Mouse (Mus musculus): ENCODE data around the gene Hnrnph3. TPM values are rescaled to one million over a fixed set of nuclear protein-coding genes. Genes with fewer than 3 reads are reported as not detected.
A peak's percentile ranks its signal among the peaks of the same experiment; 100 is the strongest.

Gene Hnrnph3
- total RNA-seq, 2 experiments from 2014 or later: 23.4 to 31.2 TPM

DNA sequence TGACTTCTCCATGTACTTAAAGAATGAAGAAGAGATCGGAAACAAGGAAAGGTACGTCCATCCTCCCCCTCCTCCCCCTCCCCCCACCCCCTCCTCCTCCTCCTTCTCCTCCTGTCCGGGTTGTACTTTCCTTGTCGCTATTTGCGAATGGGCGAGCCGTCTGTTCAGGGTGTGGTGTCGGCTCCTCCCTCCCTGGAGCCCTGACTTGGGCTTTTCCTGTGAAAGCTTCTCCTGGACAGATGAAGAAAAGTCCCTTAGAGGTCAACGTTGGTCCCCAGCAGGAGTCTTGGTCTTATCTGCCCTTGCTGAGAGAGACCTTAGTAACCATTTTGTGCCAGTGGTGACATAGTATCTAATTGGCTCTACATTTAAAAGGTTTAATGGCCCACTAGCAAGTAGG lies 30.0 kb downstream of the Hnrnph3 start:
- ATAC-seq (ENCODE audit: poor library complexity, severe bottlenecking): no peak

- ATAC-seq (ENCODE audit: poor library complexity, severe bottlenecking): no peak
Observed at GRCm38 (mm10) chr10:62990636-62991035, 33.4 kb downstream of the Hnrnph3 start.

GRCm38 (mm10) chr10:62987341-62987740 lies 36.7 kb downstream of the Hnrnph3 start:
- peak; percentile 49; the same call in 1 of the 2 replicates for ATAC-seq (ENCODE audit: poor library complexity, severe bottlenecking)

DNA sequence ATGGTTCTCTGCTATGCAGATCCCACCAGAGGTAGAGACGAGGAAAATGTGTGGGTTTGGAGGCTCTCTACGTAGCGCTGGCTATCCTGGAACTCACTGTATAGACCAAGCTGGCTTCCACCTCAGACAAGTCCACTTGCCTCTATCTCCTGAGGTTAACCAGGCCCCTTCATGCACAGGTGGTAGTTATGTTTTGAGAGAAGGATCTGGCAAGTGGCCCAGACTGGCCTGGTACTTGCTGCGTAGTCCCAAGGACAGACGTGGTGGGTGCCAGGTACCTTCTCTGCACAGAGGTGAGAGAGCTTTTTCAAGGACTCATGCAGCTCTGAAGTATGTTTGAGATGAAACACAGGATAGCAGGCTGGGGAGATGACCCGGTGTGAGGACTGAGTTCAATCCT lies 39.5 kb downstream of the Hnrnph3 start:
- no peak for ATAC-seq (ENCODE audit: poor library complexity, severe bottlenecking)

- ATAC-seq (ENCODE audit: poor library complexity, severe bottlenecking): no peak
Observed at GRCm38 (mm10) chr10:62984072-62984471, 39.9 kb downstream of the Hnrnph3 start.

DNA sequence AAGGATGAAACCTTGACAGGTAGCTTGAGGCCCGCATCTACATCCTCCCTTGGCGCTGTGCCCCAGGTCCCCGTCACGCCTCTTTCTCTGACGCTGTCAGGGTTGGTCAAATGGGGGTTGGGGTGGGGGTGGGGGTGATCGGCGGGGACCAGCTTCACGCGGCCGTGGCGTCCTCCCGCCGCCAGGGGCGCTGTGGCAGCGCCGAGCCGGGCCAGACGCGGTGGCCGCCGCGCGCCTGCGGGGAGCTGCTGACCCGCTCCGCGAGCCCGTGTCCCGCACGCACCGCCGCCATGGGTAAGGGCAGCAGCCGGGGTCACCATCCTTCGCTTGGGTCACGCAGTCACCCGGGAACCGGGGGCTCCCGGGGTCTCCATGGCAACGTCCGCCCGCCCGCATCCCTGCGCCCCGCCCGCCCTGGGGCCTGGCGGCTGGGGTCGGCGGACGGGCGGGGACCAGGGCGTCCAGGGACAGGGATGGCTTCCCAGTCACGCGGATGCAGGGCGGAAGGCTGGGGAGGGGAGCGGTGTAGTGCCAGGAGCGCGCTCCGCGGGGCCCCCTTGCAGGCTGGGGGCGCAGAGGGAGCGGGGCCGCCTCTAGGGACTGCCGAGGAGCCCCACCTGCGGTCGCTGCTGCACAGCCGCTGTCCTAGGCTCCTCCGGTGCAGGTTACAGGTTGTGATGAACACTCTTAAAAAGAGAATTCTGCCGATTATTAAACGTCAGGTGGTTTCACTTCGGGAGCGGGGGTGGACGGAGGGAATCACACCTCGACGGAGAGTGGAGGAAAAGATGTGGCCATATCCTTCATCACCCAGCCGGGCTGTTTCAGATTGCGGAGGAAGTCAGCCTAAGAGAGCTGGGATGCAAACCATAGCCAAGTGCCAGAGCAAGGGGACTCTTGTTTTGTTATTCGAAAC lies 43.7 kb downstream of the Hnrnph3 start, which contains the start of gene Rufy2:
Gene Rufy2 (plus strand): TSS at position 185 of the 916 bp plus-strand sequence.
- ATAC-seq (ENCODE audit: poor library complexity, severe bottlenecking): peak; percentile 91

DNA sequence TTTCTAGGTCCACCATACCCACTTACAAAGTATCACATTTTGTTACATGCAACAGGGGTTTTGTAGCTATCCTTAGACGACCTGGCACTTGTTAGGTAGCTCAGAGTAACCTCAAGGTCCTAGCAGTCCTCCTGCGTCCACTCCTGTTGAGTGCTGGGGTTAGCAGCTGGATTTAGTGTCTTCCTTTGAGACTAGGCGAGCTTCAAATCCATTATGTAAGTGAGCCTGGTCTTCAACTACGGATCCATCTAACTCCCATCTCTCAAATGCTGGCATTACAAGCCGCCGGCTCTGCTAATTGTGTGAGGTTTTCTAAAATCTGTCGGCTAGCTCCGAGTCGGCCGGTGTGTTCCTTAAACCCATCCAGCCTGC lies 44.4 kb downstream of the Hnrnph3 start:
- ATAC-seq (ENCODE audit: poor library complexity, severe bottlenecking): no peak

GRCm38 (mm10) chr10:62971821-62972220 lies 52.2 kb downstream of the Hnrnph3 start:
- no peak for ATAC-seq (ENCODE audit: poor library complexity, severe bottlenecking)

GRCm38 (mm10) chr10:62966291-62966690 lies 57.7 kb downstream of the Hnrnph3 start:
- ATAC-seq (ENCODE audit: poor library complexity, severe bottlenecking): no peak

- no peak for ATAC-seq (ENCODE audit: poor library complexity, severe bottlenecking)
Observed at GRCm38 (mm10) chr10:62965796-62966195, 58.2 kb downstream of the Hnrnph3 start.

Other genes with a start within 250 kb of the Hnrnph3 start
- 86.7 and 88.1 TPM in 2 replicates for gene Ccar1, start 231.9 kb downstream of the Hnrnph3 start, total RNA-seq (2015)
- 82.6 and 111 TPM in 2 replicates for gene Ccar1, start 231.9 kb downstream of the Hnrnph3 start, total RNA-seq (2017)
- gene Tet1, start 115.2 kb downstream of the Hnrnph3 start, total RNA-seq (2015): 5.0 and 6.1 TPM in 2 replicates
- 0.95 and 1.7 TPM in 2 replicates for gene Tet1, start 115.2 kb downstream of the Hnrnph3 start, total RNA-seq (2017)
- gene Slc25a16, start 103.6 kb downstream of the Hnrnph3 start, total RNA-seq (2015): 21.9 and 23.4 TPM in 2 replicates
- 20.9 and 21.0 TPM in 2 replicates for gene Slc25a16, start 103.6 kb downstream of the Hnrnph3 start, total RNA-seq (2017)
- gene Dna2, start 77.2 kb downstream of the Hnrnph3 start, total RNA-seq (2015): 108 and 109 TPM in 2 replicates
- 113 and 121 TPM in 2 replicates for gene Dna2, start 77.2 kb downstream of the Hnrnph3 start, total RNA-seq (2017)
- gene Rufy2, start 44.0 kb downstream of the Hnrnph3 start, total RNA-seq (2015): 6.6 and 7.0 TPM in 2 replicates
- gene Rufy2, start 44.0 kb downstream of the Hnrnph3 start, total RNA-seq (2017): 4.8 and 5.5 TPM in 2 replicates
- gene Pbld2, start 98 bp upstream of the Hnrnph3 start, total RNA-seq (2015): not detected in 2 replicates
- gene Pbld2, start 98 bp upstream of the Hnrnph3 start, total RNA-seq (2017): not detected in 2 replicates
- gene Pbld1, start 35.9 kb upstream of the Hnrnph3 start, total RNA-seq (2015): 3.8 and 5.2 TPM in 2 replicates
- gene Pbld1, start 35.9 kb upstream of the Hnrnph3 start, total RNA-seq (2017): 1.7 and 2.0 TPM in 2 replicates
- not detected in 2 replicates for gene Atoh7, start 75.4 kb upstream of the Hnrnph3 start, total RNA-seq (2015)
- gene Atoh7, start 75.4 kb upstream of the Hnrnph3 start, total RNA-seq (2017): not detected in 2 replicates
- not detected in 2 replicates for gene Mypn, start 179.7 kb upstream of the Hnrnph3 start, total RNA-seq (2015)
- gene Mypn, start 179.7 kb upstream of the Hnrnph3 start, total RNA-seq (2017): not detected in 2 replicates
- gene Herc4, start 219.6 kb upstream of the Hnrnph3 start, total RNA-seq (2015): 182 and 199 TPM in 2 replicates
- 133 and 144 TPM in 2 replicates for gene Herc4, start 219.6 kb upstream of the Hnrnph3 start, total RNA-seq (2017)